Comparison of ENCODE assay signal across 1 mouse cellular context in the genomic region with DNA sequence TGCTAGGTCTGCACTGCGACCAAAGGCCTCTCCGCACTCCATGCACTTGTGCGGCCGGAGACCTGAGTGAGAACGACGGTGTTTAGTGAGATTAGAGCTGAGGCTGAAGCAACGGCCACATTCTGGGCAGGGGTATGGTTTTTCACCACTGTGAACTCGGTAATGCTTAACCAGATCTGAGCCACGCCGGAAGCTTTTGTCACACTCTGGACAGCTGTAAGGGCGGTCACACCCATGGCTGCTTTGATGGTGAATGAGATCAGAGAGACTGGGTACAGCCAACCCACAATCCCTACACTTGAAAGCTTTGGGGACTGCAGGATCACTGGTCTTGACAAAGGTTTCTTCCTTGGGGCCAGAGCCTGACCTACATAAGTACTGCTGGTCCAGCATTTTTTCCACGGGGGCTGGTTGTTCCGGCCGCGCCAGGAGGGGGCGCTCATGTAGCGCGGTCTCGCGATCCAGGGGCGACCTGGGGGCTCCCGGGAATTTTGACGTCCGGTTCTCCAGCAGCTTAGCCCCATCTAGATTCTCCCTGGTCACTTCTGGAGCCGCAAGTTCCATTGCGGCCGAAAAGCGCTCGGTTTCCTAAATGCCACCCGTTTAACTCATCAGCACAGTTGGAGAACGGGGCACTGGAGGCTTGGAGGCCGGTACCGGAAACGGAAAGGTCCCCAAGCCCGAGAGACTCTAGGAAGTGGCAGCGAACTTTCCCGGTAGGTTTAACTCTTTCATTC.
TF ChIP-seq lines count a peak whose summit lies in the region.

A gene (plus strand): TSS at position 487 of the 737 bp plus-strand sequence.

TF ChIP-seq in MEL, 35 proteins besides CTCF, POLR2A, EP300 and RAD21:
- TF ChIP-seq NRF1 (IDR thresholded peaks at IDR 0.05; ENCODE audit: insufficient read depth, low read depth, low read length, poor library complexity, severe bottlenecking) (no peak), SMC3 (IDR thresholded peaks at IDR 0.05; ENCODE audit: low read depth, low read length) (peak; percentile 63), ZC3H11A (IDR thresholded peaks at IDR 0.05; ENCODE audit: low read depth, low read length) (peak; percentile 42), ELF1 (IDR thresholded peaks at IDR 0.05; ENCODE audit: low read depth, low read length) (peak; percentile 68), MAZ (IDR thresholded peaks at IDR 0.05; ENCODE audit: low read depth, low read length) (peak; percentile 27; the same call in 1 of the 2 replicates), NELFE (IDR thresholded peaks at IDR 0.05; ENCODE audit: low read depth, low read length) (no peak; the same call in 1 of the 2 replicates), SIN3A (IDR thresholded peaks at IDR 0.05; ENCODE audit: low read length) (peak; percentile 85; the same call in 1 of the 2 replicates), HCFC1 (IDR thresholded peaks at IDR 0.05; ENCODE audit: low read depth, low read length) (peak; percentile 56; the same call in 1 of the 2 replicates), CHD2 (IDR thresholded peaks at IDR 0.05; ENCODE audit: low read length) (no peak)
